Mouse (Mus musculus) stomach, postnatal 0 days (tissue): Measurements from ENCODE around the gene Dynll2.

Experiments
- CTCF ChIP-seq: IDR thresholded peaks from 2 replicates; pipeline ENCODE4 v1.5.1; 2016; ENCODE audit warnings: antibody characterized with exemption, low read depth, mild to moderate bottlenecking, moderate library complexity
- EP300 ChIP-seq: optimal IDR thresholded peaks from 2 replicates; pipeline ENCODE3; 2016; ENCODE audit warnings: antibody characterized with exemption

DNA sequence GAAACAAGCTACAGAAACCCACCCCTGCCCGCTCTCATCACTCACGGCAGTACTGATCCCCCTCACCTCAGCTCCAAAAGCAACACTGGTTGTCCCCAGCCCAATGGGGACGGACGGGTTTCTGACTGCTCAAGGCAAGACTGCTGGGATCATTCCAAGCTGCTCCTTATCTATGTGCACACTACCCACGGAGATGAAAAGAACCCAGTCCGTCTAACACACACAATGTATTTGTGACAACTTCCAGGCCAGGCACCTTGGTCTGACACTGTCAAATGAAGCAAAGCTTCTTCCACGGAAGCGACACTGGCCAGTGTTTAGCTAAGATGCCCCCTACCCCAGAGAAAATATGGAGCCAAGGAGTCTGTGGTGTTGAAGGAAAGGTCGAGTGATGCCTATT lies 1.7 kb downstream of the Dynll2 start:
- TF ChIP-seq CTCF, result no peak
- TF ChIP-seq EP300, result no peak
